Mouse (Mus musculus): ENCODE data around the gene Tekt5. TPM values are rescaled to one million over a fixed set of nuclear protein-coding genes. Genes with fewer than 3 reads are reported as not detected.

Gene Tekt5
- polyA plus RNA-seq, 1 experiment from 2014 or later = 0.11 TPM

GRCm38 (mm10) chr16:10374254-10375011, 20.9 kb downstream of the Tekt5 start:
- no peaks in the 10 kb centered on the region; the same call in 1 of the 2 replicates for H3K4me1 ChIP-seq (ENCODE audit: control insufficient read depth, insufficient read depth, low read length)
- H3K4me3 ChIP-seq (ENCODE audit: low read depth, low read length) = 0 out of 2 replicates have a peak overlapping the region, but pooled peaks have one; percentile 2
- H3K9me3 ChIP-seq (replicated peaks; ENCODE audit: control insufficient read depth, low read length) = no peaks in the 10 kb centered on the region
- H3K36me3 ChIP-seq (replicated peaks; ENCODE audit: control insufficient read depth, insufficient read depth, low read depth, low read length) = no peaks in the 10 kb centered on the region
- peak overlapping the region; percentile 43; the same call in 1 of the 2 replicates for H3K9ac ChIP-seq (replicated peaks; ENCODE audit: low read length)
- H3K27ac ChIP-seq (replicated peaks; ENCODE audit: low read depth, low read length) = no peak overlapping the region
- WGBS = 25% methylated on average over 13 of the region's 13 CpGs
- no peaks in the 10 kb centered on the region for H3K27me3 ChIP-seq (ENCODE audit: control insufficient read depth, insufficient read depth, low read length)
- peak overlapping the region; percentile 40 for H3K4me2 ChIP-seq (ENCODE audit: low read depth, low read length)
- peak; percentile 87; the same call in 1 of the 2 replicates for ATAC-seq (replicated peaks; ENCODE audit: insufficient number of reproducible peaks, low FRiP score, low TSS enrichment, low read depth)
- peak; percentile 85 for DNase-seq (ENCODE audit: low spot score)

- no peaks in the 10 kb centered on the region for H3K27me3 ChIP-seq (ENCODE audit: control insufficient read depth, insufficient read depth, low read length)
- no peak overlapping the region for H3K27ac ChIP-seq (replicated peaks; ENCODE audit: low read depth, low read length)
- no peak overlapping the region for H3K4me3 ChIP-seq (ENCODE audit: low read depth, low read length)
- no peaks in the 10 kb centered on the region for H3K9me3 ChIP-seq (replicated peaks; ENCODE audit: control insufficient read depth, low read length)
- H3K4me2 ChIP-seq (ENCODE audit: low read depth, low read length) = no peak overlapping the region
- no peak overlapping the region for H3K9ac ChIP-seq (replicated peaks; ENCODE audit: low read length)
- no peaks in the 10 kb centered on the region; the same call in 1 of the 2 replicates for H3K4me1 ChIP-seq (ENCODE audit: control insufficient read depth, insufficient read depth, low read length)
- WGBS = 85% methylated on average over 4 of the region's 4 CpGs
- DNase-seq (ENCODE audit: low spot score) = no peak
- H3K36me3 ChIP-seq (replicated peaks; ENCODE audit: control insufficient read depth, insufficient read depth, low read depth, low read length) = no peaks in the 10 kb centered on the region
- ATAC-seq (replicated peaks; ENCODE audit: insufficient number of reproducible peaks, low FRiP score, low TSS enrichment, low read depth) = no peak
Observed at GRCm38 (mm10) chr16:10372372-10372771, 22.9 kb downstream of the Tekt5 start.

- Histone ChIP-seq H3K27ac (replicated peaks; ENCODE audit: low read depth, low read length) (no peak overlapping the region), H3K27me3 (ENCODE audit: control insufficient read depth, insufficient read depth, low read length) (no peaks in the 10 kb centered on the region), H3K4me2 (ENCODE audit: low read depth, low read length) (no peak overlapping the region), H3K36me3 (replicated peaks; ENCODE audit: control insufficient read depth, insufficient read depth, low read depth, low read length) (no peaks in the 10 kb centered on the region), H3K4me1 (ENCODE audit: control insufficient read depth, insufficient read depth, low read length) (no peaks in the 10 kb centered on the region; the same call in 1 of the 2 replicates), H3K9ac (replicated peaks; ENCODE audit: low read length) (no peak overlapping the region), H3K9me3 (replicated peaks; ENCODE audit: control insufficient read depth, low read length) (no peaks in the 10 kb centered on the region), H3K4me3 (ENCODE audit: low read depth, low read length) (no peak overlapping the region)
- ATAC-seq (replicated peaks; ENCODE audit: insufficient number of reproducible peaks, low FRiP score, low TSS enrichment, low read depth) (no peak), DNase-seq (ENCODE audit: low spot score) (no peak)
- WGBS = 87% methylated on average over 1 of the region's 1 CpGs
Observed at GRCm38 (mm10) chr16:10369996-10370395, 25.3 kb downstream of the Tekt5 start.

- 68% methylated on average over 3 of the region's 3 CpGs for WGBS
- Histone ChIP-seq H3K27me3 (ENCODE audit: control insufficient read depth, insufficient read depth, low read length) (no peaks in the 10 kb centered on the region), H3K4me3 (ENCODE audit: low read depth, low read length) (no peak overlapping the region), H3K9ac (replicated peaks; ENCODE audit: low read length) (no peak overlapping the region), H3K27ac (replicated peaks; ENCODE audit: low read depth, low read length) (no peak overlapping the region), H3K4me2 (ENCODE audit: low read depth, low read length) (no peak overlapping the region), H3K9me3 (replicated peaks; ENCODE audit: control insufficient read depth, low read length) (no peaks in the 10 kb centered on the region), H3K4me1 (ENCODE audit: control insufficient read depth, insufficient read depth, low read length) (no peaks in the 10 kb centered on the region; the same call in 1 of the 2 replicates), H3K36me3 (replicated peaks; ENCODE audit: control insufficient read depth, insufficient read depth, low read depth, low read length) (no peaks in the 10 kb centered on the region)
- DNase-seq (ENCODE audit: low spot score) = no peak
- no peak for ATAC-seq (replicated peaks; ENCODE audit: insufficient number of reproducible peaks, low FRiP score, low TSS enrichment, low read depth)
Observed at GRCm38 (mm10) chr16:10369468-10369934, 25.8 kb downstream of the Tekt5 start.

GRCm38 (mm10) chr16:10366240-10367217, 28.8 kb downstream of the Tekt5 start:
- ATAC-seq (replicated peaks; ENCODE audit: insufficient number of reproducible peaks, low FRiP score, low TSS enrichment, low read depth) = no peak; the same call in 1 of the 2 replicates
- Histone ChIP-seq H3K27ac (replicated peaks; ENCODE audit: low read depth, low read length) (no peak overlapping the region), H3K4me3 (ENCODE audit: low read depth, low read length) (no peak overlapping the region)

GRCm38 (mm10) chr16:10365796-10366195, 29.5 kb downstream of the Tekt5 start:
- no peak for ATAC-seq (replicated peaks; ENCODE audit: insufficient number of reproducible peaks, low FRiP score, low TSS enrichment, low read depth)
- H3K9ac ChIP-seq (replicated peaks; ENCODE audit: low read length) = no peak overlapping the region
- DNase-seq (ENCODE audit: low spot score) = no peak
- no peak overlapping the region for H3K4me3 ChIP-seq (ENCODE audit: low read depth, low read length)
- H3K4me1 ChIP-seq (ENCODE audit: control insufficient read depth, insufficient read depth, low read length) = no peaks in the 10 kb centered on the region
- H3K4me2 ChIP-seq (ENCODE audit: low read depth, low read length) = no peak overlapping the region
- H3K27ac ChIP-seq (replicated peaks; ENCODE audit: low read depth, low read length) = no peak overlapping the region
- no peaks in the 10 kb centered on the region for H3K36me3 ChIP-seq (replicated peaks; ENCODE audit: control insufficient read depth, insufficient read depth, low read depth, low read length)
- H3K9me3 ChIP-seq (replicated peaks; ENCODE audit: control insufficient read depth, low read length) = no peaks in the 10 kb centered on the region
- no peaks in the 10 kb centered on the region for H3K27me3 ChIP-seq (ENCODE audit: control insufficient read depth, insufficient read depth, low read length)
- WGBS = 80% methylated on average over 4 of the region's 4 CpGs

More at GRCm38 (mm10) chr16:10366240-10367217, 28.8 kb downstream of the Tekt5 start:
- H3K27me3 ChIP-seq (ENCODE audit: control insufficient read depth, insufficient read depth, low read length) = no peaks in the 10 kb centered on the region
- no peaks in the 10 kb centered on the region for H3K9me3 ChIP-seq (replicated peaks; ENCODE audit: control insufficient read depth, low read length)
- no peaks in the 10 kb centered on the region for H3K4me1 ChIP-seq (ENCODE audit: control insufficient read depth, insufficient read depth, low read length)
- H3K36me3 ChIP-seq (replicated peaks; ENCODE audit: control insufficient read depth, insufficient read depth, low read depth, low read length) = no peaks in the 10 kb centered on the region
- DNase-seq (ENCODE audit: low spot score) = no peak
- WGBS = 76% methylated on average over 14 of the region's 14 CpGs
- H3K4me2 ChIP-seq (ENCODE audit: low read depth, low read length) = no peak overlapping the region
- H3K9ac ChIP-seq (replicated peaks; ENCODE audit: low read length) = no peak overlapping the region

- ATAC-seq (replicated peaks; ENCODE audit: insufficient number of reproducible peaks, low FRiP score, low TSS enrichment, low read depth) = no peak
- WGBS = 80% methylated on average over 1 of the region's 1 CpGs
- no peak for DNase-seq (ENCODE audit: low spot score)
- H3K4me1 ChIP-seq (ENCODE audit: control insufficient read depth, insufficient read depth, low read length) = no peaks in the 10 kb centered on the region
- H3K4me2 ChIP-seq (ENCODE audit: low read depth, low read length) = no peak overlapping the region
- no peak overlapping the region for H3K27ac ChIP-seq (replicated peaks; ENCODE audit: low read depth, low read length)
- no peak overlapping the region for H3K4me3 ChIP-seq (ENCODE audit: low read depth, low read length)
- H3K9me3 ChIP-seq (replicated peaks; ENCODE audit: control insufficient read depth, low read length) = no peaks in the 10 kb centered on the region
- H3K36me3 ChIP-seq (replicated peaks; ENCODE audit: control insufficient read depth, insufficient read depth, low read depth, low read length) = no peaks in the 10 kb centered on the region
- H3K9ac ChIP-seq (replicated peaks; ENCODE audit: low read length) = no peak overlapping the region
- H3K27me3 ChIP-seq (ENCODE audit: control insufficient read depth, insufficient read depth, low read length) = no peaks in the 10 kb centered on the region
Observed at GRCm38 (mm10) chr16:10363061-10363460, 32.2 kb downstream of the Tekt5 start.
